Mouse (Mus musculus): Measurements from ENCODE around the gene Mturn.

The Mturn gene

GRCm38 (mm10) chr6:54698691-54699476, 17.5 kb downstream of the Mturn start:
- DNase-seq: no peak

DNA sequence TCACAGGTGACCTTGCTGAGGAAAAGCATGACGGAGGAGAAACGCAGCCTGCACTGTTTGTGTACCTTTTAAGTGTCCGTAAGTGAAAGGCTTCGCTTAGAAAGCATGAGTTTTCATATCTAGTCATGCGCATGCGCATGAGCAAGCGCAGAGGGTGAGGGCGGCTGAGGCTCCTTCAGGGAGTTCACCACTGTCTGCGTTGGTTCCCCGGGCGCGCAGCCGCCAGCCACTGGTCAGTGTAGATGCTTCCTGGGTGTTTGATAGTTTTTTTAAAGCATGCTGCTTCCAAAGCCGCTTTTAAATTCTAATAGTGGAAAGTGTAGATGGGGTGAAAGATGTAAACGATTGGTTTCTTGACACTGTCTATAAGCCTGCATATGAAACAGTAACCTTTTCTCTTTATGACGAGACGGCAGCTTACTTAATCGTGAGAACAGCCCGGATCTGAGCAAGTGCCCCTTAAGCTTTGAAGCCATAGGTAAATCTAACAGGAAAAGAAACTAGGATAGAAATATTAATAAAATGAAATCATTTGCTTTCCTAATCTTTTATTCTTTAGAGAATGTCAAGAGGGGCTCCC, 18.1 kb downstream of the Mturn start:
- DNase-seq: peak; percentile 75

- DNase-seq: no peak
Measured at GRCm38 (mm10) chr6:54700516-54700915, 19.1 kb downstream of the Mturn start.

- DNase-seq: no peak
Measured at GRCm38 (mm10) chr6:54701901-54702300, 20.5 kb downstream of the Mturn start.

DNA sequence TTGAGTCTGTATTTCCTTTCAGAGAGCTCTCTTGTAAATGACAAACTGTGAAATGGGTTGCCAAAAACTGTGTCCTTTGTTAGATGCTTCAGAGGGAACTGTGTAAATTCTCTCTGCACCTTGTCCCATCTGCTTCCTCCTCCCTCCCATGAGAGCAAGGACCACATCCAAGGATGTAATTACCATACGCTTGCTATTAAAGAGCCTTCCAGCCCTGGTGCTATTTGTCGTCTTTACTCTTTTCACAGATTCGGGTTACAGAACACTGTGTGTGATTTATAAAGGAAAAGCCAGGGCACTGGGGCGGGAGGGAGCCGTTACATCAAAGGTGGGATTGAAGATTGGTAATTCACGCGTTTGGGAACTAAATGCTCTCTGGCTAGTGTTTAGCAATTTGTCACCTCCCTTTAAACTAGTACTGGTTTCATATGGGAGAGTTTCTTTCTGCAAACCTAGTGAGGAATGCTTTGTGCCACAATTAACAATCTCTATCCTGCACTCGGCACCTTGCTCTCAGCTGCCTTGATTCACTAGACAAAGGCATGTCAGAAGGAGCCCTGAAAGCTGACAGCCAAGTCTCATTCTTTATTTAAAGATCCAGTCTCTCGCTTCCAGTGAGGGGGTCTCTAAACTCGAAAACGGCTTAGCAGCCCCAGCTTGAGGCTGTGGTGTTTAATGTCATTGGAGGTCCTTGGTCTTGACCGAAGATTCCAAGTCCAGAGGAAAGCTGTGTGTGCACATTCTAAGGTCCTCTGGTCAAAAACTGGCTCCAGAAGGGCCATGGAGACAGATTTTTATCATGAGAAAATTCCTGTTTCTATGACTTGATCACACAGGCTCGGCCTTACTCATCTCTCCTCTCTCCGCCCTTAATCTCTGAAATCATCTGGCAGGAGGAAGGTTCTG, 22.5 kb downstream of the Mturn start:
- no peak for DNase-seq

DNA sequence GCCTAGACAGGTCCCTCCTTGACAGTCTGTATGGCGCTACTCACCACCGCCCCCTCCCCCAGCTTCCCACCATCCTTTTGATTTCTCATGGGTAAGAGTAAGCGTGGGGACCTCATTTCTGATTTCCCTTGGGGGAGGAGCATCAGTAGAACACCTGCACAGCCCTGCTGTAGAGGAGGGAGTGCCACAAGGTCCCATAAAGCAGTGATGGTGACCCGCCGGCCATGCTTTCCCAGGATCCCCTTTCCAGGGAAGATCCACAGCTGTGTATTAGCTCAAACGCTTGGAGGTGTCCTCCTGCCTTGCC, 23.1 kb downstream of the Mturn start:
- DNase-seq: no peak

DNA sequence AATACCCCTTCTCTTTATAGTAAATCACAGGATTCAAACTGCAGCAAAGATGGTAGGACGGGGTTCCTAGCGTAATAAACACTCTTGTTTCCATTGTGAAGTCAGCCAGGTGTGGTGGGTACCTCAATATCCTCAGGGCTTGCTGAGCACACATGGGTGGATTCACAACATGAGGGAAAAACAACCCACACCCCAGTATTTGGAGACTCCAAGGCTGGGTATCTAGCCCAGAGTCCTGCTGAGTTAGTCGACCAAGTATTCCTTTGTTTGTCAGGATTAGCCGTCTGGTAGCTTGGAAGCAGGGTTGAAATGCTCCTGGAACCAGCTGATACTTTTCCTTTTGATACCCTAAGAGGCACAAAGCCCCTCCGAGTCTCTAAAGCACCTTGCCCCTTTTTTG, 23.4 kb downstream of the Mturn start:
- DNase-seq: no peak

- DNase-seq: peak; percentile 40
Measured at GRCm38 (mm10) chr6:54705387-54705909, 24.0 kb downstream of the Mturn start.

- no peak for DNase-seq
Measured at GRCm38 (mm10) chr6:54706099-54706498, 24.7 kb downstream of the Mturn start.

DNA sequence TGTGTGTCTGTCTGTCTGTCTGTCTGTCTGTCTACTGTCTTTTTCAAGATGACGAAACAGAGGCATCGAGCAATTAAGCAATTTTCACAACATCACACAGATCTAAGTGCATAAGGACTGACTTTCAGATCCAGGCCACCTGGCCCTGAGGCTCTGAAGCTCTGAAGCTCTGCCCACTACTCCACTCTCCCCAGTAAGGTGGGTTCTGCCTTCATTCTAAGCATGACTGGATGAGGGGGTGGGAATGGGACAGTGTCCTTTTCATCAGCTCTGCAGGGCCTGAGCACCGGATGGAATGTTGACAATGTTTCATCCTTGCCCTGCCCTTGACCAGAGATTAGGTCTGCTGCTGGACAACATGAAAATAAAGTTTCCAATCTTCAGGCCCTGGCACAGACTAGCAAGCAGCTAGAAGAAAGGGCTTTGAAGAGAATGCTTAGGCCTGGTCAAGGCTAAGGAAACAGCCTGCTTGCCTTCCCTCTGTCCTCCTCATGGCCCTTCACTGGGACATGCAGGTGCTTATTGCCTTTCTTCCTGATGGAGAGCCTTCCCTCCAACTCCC, 25.3 kb downstream of the Mturn start:
- DNase-seq: no peak

GRCm38 (mm10) chr6:54708646-54709045, 27.2 kb downstream of the Mturn start:
- no peak for DNase-seq

GRCm38 (mm10) chr6:54715697-54716096, 34.3 kb downstream of the Mturn start:
- DNase-seq: no peak

DNA sequence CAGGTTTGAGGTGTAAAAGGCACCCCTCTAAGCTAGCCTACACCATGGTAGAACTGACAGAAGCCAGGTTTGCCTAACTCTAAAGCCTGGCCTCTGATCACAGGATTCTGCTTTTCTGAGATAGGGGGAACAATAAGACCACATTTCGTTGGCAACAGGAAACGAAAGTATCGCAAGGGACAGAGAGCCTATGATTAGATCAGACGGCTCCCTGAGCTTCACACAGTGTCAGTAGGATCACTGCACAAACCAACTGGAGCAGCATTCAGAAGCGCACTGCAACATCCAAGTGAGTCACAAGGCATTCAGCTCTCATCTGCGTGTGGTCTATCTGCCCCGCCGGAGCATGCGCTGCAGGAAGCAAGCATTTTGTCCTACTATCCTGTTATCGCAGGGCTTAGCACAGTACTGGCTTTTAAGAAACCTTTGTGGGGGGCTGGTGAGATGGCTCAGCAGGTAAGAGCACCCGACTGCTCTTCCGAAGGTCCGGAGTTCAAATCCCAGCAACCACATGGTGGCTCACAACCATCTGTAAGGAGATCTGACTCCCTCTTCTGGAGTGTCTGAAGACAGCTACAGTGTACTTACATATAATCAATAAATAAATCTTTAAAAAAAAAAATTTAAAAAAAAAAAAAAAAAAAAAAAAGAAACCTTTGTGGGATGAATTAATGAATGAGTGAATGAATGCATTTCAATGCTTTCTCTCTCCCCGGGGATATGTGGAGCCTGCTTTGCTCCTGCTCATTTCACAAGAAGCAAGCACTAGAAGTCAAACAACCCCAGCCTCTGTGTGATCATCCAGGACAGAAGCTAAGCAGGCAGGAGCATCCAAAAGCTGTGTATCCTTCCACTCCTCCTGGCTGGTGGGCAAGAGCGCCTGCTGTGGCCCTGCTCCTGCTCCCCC, 37.6 kb downstream of the Mturn start:
- DNase-seq: no peak

DNA sequence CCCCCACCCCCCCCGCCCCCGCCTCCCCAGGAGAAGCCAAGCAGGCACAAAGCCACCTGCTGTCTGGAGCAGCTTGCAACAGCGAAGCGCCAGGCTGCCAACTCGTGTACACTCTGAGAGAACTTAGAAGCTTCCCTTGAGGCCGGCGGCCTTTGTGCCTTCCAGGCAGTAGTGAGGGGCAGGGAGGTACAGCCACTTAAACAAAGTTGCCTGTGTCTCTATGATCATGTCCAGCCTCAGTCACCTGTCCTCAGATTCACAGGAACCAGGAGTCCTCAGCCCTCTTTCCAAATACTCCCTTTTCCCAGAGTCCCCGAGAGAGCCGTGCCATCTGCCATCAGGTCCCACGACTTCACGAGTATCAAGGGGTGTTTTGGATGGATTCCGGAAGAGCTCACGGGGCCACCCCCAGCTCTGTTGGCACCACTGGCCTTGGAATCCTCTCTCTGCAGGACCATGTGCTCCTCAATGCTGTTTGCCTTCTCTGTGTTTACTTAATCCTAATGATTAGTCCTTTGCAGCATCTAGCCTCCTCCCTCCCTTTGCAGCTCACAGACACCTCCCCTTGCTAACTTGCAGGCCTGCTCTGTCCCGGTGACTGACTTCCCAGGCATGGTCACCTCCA, 38.4 kb downstream of the Mturn start:
- peak; percentile 49 for DNase-seq

DNA sequence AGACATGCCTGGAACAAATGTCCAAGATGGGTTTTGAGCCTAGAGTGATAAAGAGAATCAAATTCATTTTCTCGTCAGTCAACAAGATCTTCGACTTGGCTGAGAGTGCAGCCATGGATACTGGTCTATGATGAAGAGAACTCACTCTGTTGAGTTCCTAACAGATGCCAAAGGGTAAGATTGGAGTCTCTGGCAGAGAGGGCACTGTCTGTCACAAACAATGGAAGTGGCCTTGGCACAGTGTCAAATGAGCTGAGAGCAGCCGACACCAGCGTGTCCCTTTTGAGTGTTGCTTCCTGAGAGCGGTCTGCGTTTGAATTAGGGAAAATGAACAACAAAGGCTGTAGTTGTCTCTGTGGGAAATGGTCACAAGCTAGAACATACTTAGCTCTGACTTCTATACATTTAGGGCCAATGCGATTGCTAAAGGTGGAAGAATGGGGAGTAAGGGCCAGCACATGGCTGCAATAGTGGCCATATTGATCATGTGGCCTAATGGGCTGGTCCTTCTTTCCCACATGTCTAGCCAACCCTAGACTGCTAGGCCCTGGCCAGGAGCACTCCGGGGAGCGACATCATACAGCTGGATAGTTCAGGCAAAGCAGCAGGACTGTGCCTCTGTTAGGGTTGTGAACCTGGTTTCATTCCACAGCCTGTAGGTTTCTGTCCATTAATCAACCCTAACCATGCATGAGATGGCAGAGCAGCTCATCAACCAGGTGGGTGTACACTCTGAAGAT, 39.3 kb downstream of the Mturn start:
- peak; percentile 13 for DNase-seq

DNA sequence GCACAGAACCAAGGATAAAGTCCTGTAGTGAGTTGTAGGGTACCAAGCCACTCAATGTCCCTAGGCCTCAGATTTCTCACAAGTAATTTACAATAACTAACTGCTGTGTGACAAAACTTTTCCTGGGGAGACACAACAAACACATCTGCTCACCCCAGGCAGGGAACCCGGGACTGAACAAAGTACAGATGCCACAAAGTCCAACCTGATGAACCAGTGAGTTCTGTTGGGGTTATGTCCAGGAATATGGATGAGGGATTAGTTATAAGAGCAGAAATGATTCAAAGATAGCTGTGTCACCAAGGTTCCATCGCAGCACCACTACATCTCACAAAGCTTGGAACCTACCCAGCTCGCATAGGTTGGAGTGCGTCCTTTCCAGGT, 39.8 kb downstream of the Mturn start:
- no peak for DNase-seq

GRCm38 (mm10) chr6:54726309-54726708, 44.9 kb downstream of the Mturn start:
- DNase-seq: no peak

- no peak for DNase-seq
Measured at GRCm38 (mm10) chr6:54726796-54727195, 45.4 kb downstream of the Mturn start.

GRCm38 (mm10) chr6:54727416-54727815, 46.0 kb downstream of the Mturn start:
- DNase-seq: no peak

DNA sequence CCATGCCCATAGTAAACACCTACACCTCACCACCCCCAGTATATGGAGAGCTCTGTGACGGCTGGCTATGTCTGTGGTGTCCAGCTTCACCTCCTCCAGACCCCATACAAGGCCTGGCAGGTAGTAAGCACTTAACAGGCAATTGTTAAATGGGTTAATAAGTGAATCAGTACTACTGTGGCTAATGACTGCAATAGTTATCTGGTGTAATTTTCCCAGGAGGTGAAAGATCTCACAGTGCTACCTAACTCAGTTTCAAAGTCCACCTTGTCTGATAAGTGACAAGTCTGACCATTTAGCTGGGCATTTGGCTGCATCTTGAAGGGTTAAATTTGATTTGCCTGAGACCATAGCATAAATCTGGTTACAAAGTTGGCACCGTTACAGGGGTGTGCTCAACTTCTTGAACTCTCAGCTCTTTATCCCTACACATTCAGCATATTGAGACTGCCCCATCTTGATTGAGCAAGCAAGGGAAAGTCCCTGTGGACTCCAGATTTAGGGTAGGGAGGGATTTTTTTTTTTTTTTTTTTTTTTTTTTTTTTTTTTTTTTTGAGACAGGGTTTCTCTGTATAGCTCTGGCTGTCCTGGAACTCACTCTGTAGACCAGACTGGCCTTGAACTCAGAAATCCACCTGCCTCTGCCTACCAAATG, 48.2 kb downstream of the Mturn start:
- no peak for DNase-seq
